12 mouse cellular contexts compared by ENCODE assay signal in the genomic region with DNA sequence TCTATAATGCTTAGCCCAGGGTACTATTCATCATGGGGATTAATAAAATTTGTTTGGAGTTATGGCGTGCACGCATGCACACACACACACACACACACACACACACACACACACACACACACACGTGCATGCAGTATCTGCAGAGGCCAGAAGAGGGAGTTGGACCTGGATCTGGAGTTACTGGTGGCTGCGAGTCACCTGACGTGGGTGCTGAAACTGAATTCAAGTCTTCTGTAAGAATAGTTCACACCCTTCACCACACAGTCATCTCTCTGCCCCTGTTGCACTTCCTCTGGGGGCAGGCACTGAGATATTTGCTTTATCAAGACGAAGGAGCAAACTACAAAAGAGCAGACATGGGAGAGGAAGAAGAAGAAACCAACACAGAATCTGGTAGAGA. TPM values are rescaled to one million over a fixed set of nuclear protein-coding genes. Genes with fewer than 3 reads are reported as not detected.
DNase-seq lines count a peak whose midpoint lies in the region; ATAC-seq and TF ChIP-seq lines count a peak whose summit lies in the region.
"Had no signal": no experiment of that assay in that cellular context is flagged by ENCODE, and none has a peak within 500 bp of the region (broad histone marks: within the 10 kb centered on the region; RNA-seq: fewer than 3 reads in every experiment).

No protein-coding gene starts in this region.

- no peaks in the 10 kb centered on the region for H3K9me3 ChIP-seq in forebrain, embryonic 16.5 days (ENCODE audit: control insufficient read depth, low read length)
- H3K9me3 ChIP-seq: limb, embryonic 15.5 days had no signal

- H3K4me2 ChIP-seq in forebrain, embryonic 16.5 days (ENCODE audit: low read length) = no peak overlapping the region
- H3K4me2 ChIP-seq: limb, embryonic 15.5 days had no signal

- no peaks in the 10 kb centered on the region for H3K36me3 ChIP-seq in liver, adult 2 months (ENCODE audit: control insufficient read depth, insufficient read depth, low read length)
- no peaks in the 10 kb centered on the region for H3K36me3 ChIP-seq in forebrain, embryonic 16.5 days (ENCODE audit: control insufficient read depth, insufficient read depth)
- H3K36me3 ChIP-seq: limb, embryonic 15.5 days had no signal

- DNase-seq in liver, adult 2 months (ENCODE audit: extremely low read depth, low read depth, low spot score) = no peak
- no peak for DNase-seq in liver
- DNase-seq in A20 (ENCODE audit: low read depth, low spot score) = peak; percentile 67
- DNase-seq in MEL-GATA-1-ER (ENCODE audit: extremely low read depth, low read depth) = peak; percentile 79
- DNase-seq in induced T-regulatory cell, adult 2 months (ENCODE audit: low read depth) = peak; percentile 77
- DNase-seq in right cerebral cortex, adult 2 months (ENCODE audit: low spot score in 2 of 2) = no peak
- DNase-seq in embryo, embryonic 11 days = no peak
- DNase-seq: cerebellum, postnatal 36 days; gastrocnemius, adult 2 months had no signal

- WGBS in liver, adult 2 months = 82% methylated on average over 6 of the region's 6 CpGs
- 65% methylated on average over 6 of the region's 6 CpGs for WGBS in forebrain, embryonic 16.5 days

- no peaks in the 10 kb centered on the region for H3K79me2 ChIP-seq in liver, adult 2 months (ENCODE audit: control insufficient read depth, insufficient read depth, low read length)

- no peak for ATAC-seq in forebrain, embryonic 16.5 days
- ATAC-seq: midbrain, embryonic 16.5 days had no signal

- 0 out of 2 replicates have a peak, but pooled peaks cover 3% of the 10 kb centered on the region for H3K27me3 ChIP-seq in liver, adult 2 months (ENCODE audit: control insufficient read depth, insufficient read depth, low read length)
- H3K27me3 ChIP-seq in forebrain, embryonic 16.5 days (replicated peaks; ENCODE audit: control insufficient read depth, insufficient read depth, low read length) = no peaks in the 10 kb centered on the region; the same call in 1 of the 2 replicates

- no peak overlapping the region for H3K9ac ChIP-seq in liver, adult 2 months (ENCODE audit: low read depth, low read length)
- no peak overlapping the region for H3K9ac ChIP-seq in forebrain, embryonic 16.5 days (replicated peaks; ENCODE audit: low read depth, low read length)
- H3K9ac ChIP-seq: limb, embryonic 15.5 days had no signal

- H3K4me3 ChIP-seq in liver, adult 2 months (ENCODE audit: insufficient read depth, low read depth, low read length) = no peak overlapping the region
- no peak overlapping the region for H3K4me3 ChIP-seq in forebrain, embryonic 16.5 days (replicated peaks; ENCODE audit: low read length)
- H3K4me3 ChIP-seq: gastrocnemius, adult 2 months; limb, embryonic 15.5 days had no signal

- no peaks in the 10 kb centered on the region for H3K4me1 ChIP-seq in liver, adult 2 months (ENCODE audit: control insufficient read depth, insufficient read depth, low read length)
- H3K4me1 ChIP-seq in forebrain, embryonic 16.5 days (replicated peaks; ENCODE audit: control insufficient read depth, insufficient read depth, low read length) = no peaks in the 10 kb centered on the region
- H3K4me1 ChIP-seq: limb, embryonic 15.5 days had no signal

- TF ChIP-seq POLR2A in liver, adult 2 months (IDR thresholded peaks at IDR 0.05; ENCODE audit: extremely low read depth, insufficient read depth, low read length) = no peak

- no peak overlapping the region for H3K27ac ChIP-seq in liver, adult 2 months (replicated peaks; ENCODE audit: insufficient read depth, low read depth, low read length)
- H3K27ac ChIP-seq in forebrain, embryonic 16.5 days (ENCODE audit: low read length) = no peak overlapping the region
- H3K27ac ChIP-seq: gastrocnemius, adult 2 months; limb, embryonic 15.5 days had no signal

- TF ChIP-seq CTCF in liver, adult 2 months (IDR thresholded peaks at IDR 0.05; ENCODE audit: low read depth, low read length) = peak; percentile 25; the same call in 1 of the 2 replicates

RNA-seq across cellular contexts. Expression of a gene that starts 6.7 kb away (rescaled TPM):
- not detected in 2 replicates for total RNA-seq in liver, adult 2 months (2014; rRNA removed)
- polyA plus RNA-seq in liver, adult 2 months (2012; rRNA removed) = not detected in 2 replicates
- polyA plus RNA-seq in forebrain, embryonic 16.5 days (2015; fragmentation: Nextera tagmentation; extraction: Ambion mirVana) = 7.8 and 10.9 TPM in 2 replicates

RNA-seq across cellular contexts. Expression of a gene that starts 32.5 kb away (rescaled TPM):
- total RNA-seq in liver, adult 2 months (2014; rRNA removed) = 0.07 TPM in 1 of 2 replicates, not detected in the other
- polyA plus RNA-seq in liver, adult 2 months (2012; rRNA removed) = not detected in 2 replicates
- 0.14 TPM in 1 of 2 replicates, not detected in the other for polyA plus RNA-seq in forebrain, embryonic 16.5 days (2015; fragmentation: Nextera tagmentation; extraction: Ambion mirVana)
- polyA plus RNA-seq: midbrain, embryonic 16.5 days had no signal

Comparison
In these comparisons a context has a peak if more than half of its experiments do, and no peak if none do; other contexts are left out.
1. DNase-seq: peak in A20 (single experiment), MEL-GATA-1-ER (single experiment) and induced T-regulatory cell, adult 2 months (single experiment); none in liver, adult 2 months (single experiment), liver (single experiment), right cerebral cortex, adult 2 months (0 of 2) and embryo, embryonic 11 days (single experiment).